In the genomic region with DNA sequence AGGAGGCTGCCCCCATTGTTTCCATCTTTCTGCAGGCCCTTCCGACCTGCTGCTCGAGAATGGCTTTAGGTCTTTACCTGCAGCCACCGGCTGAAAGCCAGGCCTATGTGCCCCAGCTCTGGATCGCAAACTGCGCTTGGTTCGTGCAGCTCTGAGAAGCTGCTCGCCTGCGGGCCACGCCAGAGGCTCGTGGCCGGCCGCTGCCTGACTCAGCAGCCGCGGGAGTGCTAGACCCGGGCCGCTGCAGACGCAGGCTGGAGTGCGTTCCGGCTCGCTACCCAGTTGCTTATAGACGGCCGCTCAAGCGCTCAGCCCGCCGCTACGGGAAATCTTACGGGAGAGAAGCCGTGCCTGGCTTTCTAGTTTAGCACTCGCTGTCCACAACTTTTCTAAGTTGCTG, we compare ENCODE assay signal across 8 mouse cellular contexts. TPM values are rescaled to one million over a fixed set of nuclear protein-coding genes. Genes with fewer than 3 reads are reported as not detected.
DNase-seq lines count a peak whose midpoint lies in the region; ATAC-seq and TF ChIP-seq lines count a peak whose summit lies in the region.

No protein-coding gene starts in this region.

- POLR2A ChIA-PET in Patski (lab: Charles Lee) = interaction anchor here (1.1 kb wide), 2 partner anchors 21 to 22 kb away, joined by 3 to 4 read pairs; partner anchors contain the start of genes Hist3h2a and Trim17

- no peak for TF ChIP-seq CTCF in Patski (IDR thresholded peaks at IDR 0.05)

- CTCF ChIA-PET in Patski (lab: Charles Lee) = interaction anchor here (0.9 to 3.0 kb wide), 4 partner anchors 10 to 49 kb away, joined by 3 to 8 read pairs (median 7); partner anchors contain the start of genes Hist3h2a and Trim17

- peak overlapping the region; percentile 90 for H3K4me3 ChIP-seq in heart, embryonic 12.5 days
- H3K4me3 ChIP-seq in forebrain, embryonic 14.5 days (ENCODE audit: low read depth, low read length) = peak overlapping the region; percentile 99
- peak overlapping the region; percentile 97 for H3K4me3 ChIP-seq in limb, embryonic 13.5 days
- H3K4me3 ChIP-seq in neural tube, embryonic 13.5 days = peak overlapping the region; percentile 99

- peaks cover 45% of the 10 kb centered on the region for H3K4me1 ChIP-seq in heart, embryonic 12.5 days (replicated peaks)
- peaks cover 18% of the 10 kb centered on the region for H3K4me1 ChIP-seq in forebrain, embryonic 14.5 days (ENCODE audit: control insufficient read depth, insufficient read depth, low read length)
- H3K4me1 ChIP-seq in limb, embryonic 13.5 days = peaks cover 42% of the 10 kb centered on the region
- H3K4me1 ChIP-seq in neural tube, embryonic 13.5 days (replicated peaks) = peaks cover 67% of the 10 kb centered on the region

- under 1% methylated on average over 29 of the region's 29 CpGs for WGBS in heart, embryonic 12.5 days
- under 1% methylated on average over 29 of the region's 29 CpGs for WGBS in forebrain, embryonic 14.5 days
- under 1% methylated on average over 29 of the region's 29 CpGs for WGBS in limb, embryonic 13.5 days
- under 1% methylated on average over 29 of the region's 29 CpGs for WGBS in neural tube, embryonic 13.5 days

- DNase-seq in heart, postnatal 25 days (ENCODE audit: low spot score) = no peak
- no peak for DNase-seq in Patski (ENCODE audit: low read depth, low spot score)
- DNase-seq in forebrain, embryonic 14.5 days (ENCODE audit: low spot score) = no peak
- no peak for DNase-seq in urinary bladder, adult 18-20 months (ENCODE audit: low spot score in 2 of 2)
- DNase-seq in gastrocnemius, adult 18-20 months (ENCODE audit: low spot score) = no peak

- H3K27me3 ChIP-seq in heart, embryonic 12.5 days (replicated peaks) = no peaks in the 10 kb centered on the region
- no peaks in the 10 kb centered on the region for H3K27me3 ChIP-seq in Patski
- no peaks in the 10 kb centered on the region for H3K27me3 ChIP-seq in forebrain, embryonic 14.5 days (replicated peaks; ENCODE audit: control insufficient read depth, insufficient read depth, low read length)
- no peaks in the 10 kb centered on the region for H3K27me3 ChIP-seq in limb, embryonic 13.5 days
- H3K27me3 ChIP-seq in neural tube, embryonic 13.5 days = no peaks in the 10 kb centered on the region

- peaks cover 16% of the 10 kb centered on the region for H3K36me3 ChIP-seq in heart, embryonic 12.5 days
- peaks cover 9% of the 10 kb centered on the region for H3K36me3 ChIP-seq in forebrain, embryonic 14.5 days (ENCODE audit: control insufficient read depth, insufficient read depth, low read length)
- peaks cover 24% of the 10 kb centered on the region for H3K36me3 ChIP-seq in limb, embryonic 13.5 days
- H3K36me3 ChIP-seq in neural tube, embryonic 13.5 days = peaks cover 16% of the 10 kb centered on the region

- in situ Hi-C loops in Patski (cut with MboI; ENCODE audit: low pct_unique_long_range_greater_than_20kb) = no loop called here

- H3K9me3 ChIP-seq in heart, embryonic 12.5 days (replicated peaks) = no peaks in the 10 kb centered on the region
- no peaks in the 10 kb centered on the region for H3K9me3 ChIP-seq in forebrain, embryonic 14.5 days (replicated peaks; ENCODE audit: control insufficient read depth, low read length)
- no peaks in the 10 kb centered on the region for H3K9me3 ChIP-seq in limb, embryonic 13.5 days
- no peaks in the 10 kb centered on the region for H3K9me3 ChIP-seq in neural tube, embryonic 13.5 days

- peak overlapping the region; percentile 89 for H3K9ac ChIP-seq in heart, embryonic 12.5 days
- H3K9ac ChIP-seq in forebrain, embryonic 14.5 days (ENCODE audit: low read length) = peak overlapping the region; percentile 91
- peak overlapping the region; percentile 95 for H3K9ac ChIP-seq in limb, embryonic 13.5 days
- H3K9ac ChIP-seq in neural tube, embryonic 13.5 days = peak overlapping the region; percentile 96

- H3K4me2 ChIP-seq in heart, embryonic 12.5 days = peak overlapping the region; percentile 94
- H3K4me2 ChIP-seq in forebrain, embryonic 14.5 days (ENCODE audit: low read length) = peak overlapping the region; percentile 100
- peak overlapping the region; percentile 100 for H3K4me2 ChIP-seq in limb, embryonic 13.5 days (replicated peaks)
- H3K4me2 ChIP-seq in neural tube, embryonic 13.5 days = peak overlapping the region; percentile 100

- peak overlapping the region; percentile 84 for H3K27ac ChIP-seq in heart, embryonic 12.5 days (ENCODE audit: poor library complexity, severe bottlenecking)
- H3K27ac ChIP-seq in forebrain, embryonic 14.5 days (ENCODE audit: low read depth, low read length) = peak overlapping the region; percentile 48; the same call in 1 of the 2 replicates
- H3K27ac ChIP-seq in limb, embryonic 13.5 days = peak overlapping the region; percentile 81; the same call in 1 of the 2 replicates
- peak overlapping the region; percentile 64 for H3K27ac ChIP-seq in neural tube, embryonic 13.5 days (replicated peaks)

- peak; percentile 20; the same call in 1 of the 2 replicates for ATAC-seq in heart, embryonic 12.5 days (ENCODE audit: insufficient number of reproducible peaks, low FRiP score)
- peak; percentile 40 for ATAC-seq in Patski
- ATAC-seq in forebrain, embryonic 14.5 days = no peak
- no peak for ATAC-seq in limb, embryonic 13.5 days (ENCODE audit: low FRiP score, low read depth)
- ATAC-seq in neural tube, embryonic 13.5 days (ENCODE audit: low read depth) = 0 out of 2 replicates have a peak, but pooled peaks have one; percentile 7

- intact Hi-C loops in heart, postnatal 25 days (cut with DNase I) = no loop called here

RNA-seq across cellular contexts. Expression of gene Trim11, which starts 0.7 kb away (rescaled TPM):
- polyA plus RNA-seq in heart, embryonic 12.5 days (2016; fragmentation: Nextera tagmentation; extraction: Ambion mirVana) = 27.6 and 30.8 TPM in 2 replicates
- 10 to 100 TPM; 14.8 to 15.5 TPM for total RNA-seq in heart, postnatal 25 days (2021)
- 29.2 TPM for polyA plus RNA-seq in Patski (2021)
- 20.7 and 24.0 TPM in 2 replicates for polyA plus RNA-seq in forebrain, embryonic 14.5 days (2014; fragmentation: Nextera tagmentation; extraction: Ambion mirVana)
- 23.8 and 24.0 TPM in 2 replicates for polyA plus RNA-seq in limb, embryonic 13.5 days (2015; fragmentation: Nextera tagmentation; extraction: Ambion mirVana)
- 19.7 and 20.2 TPM in 2 replicates for polyA plus RNA-seq in neural tube, embryonic 13.5 days (2015; fragmentation: Nextera tagmentation; extraction: Ambion mirVana)
- 1 to 10 TPM; 5.9 to 6.5 TPM for total RNA-seq in gastrocnemius, adult 18-20 months (2021)

RNA-seq across cellular contexts. Expression of gene Hist3h2a, which starts 22.7 kb away (rescaled TPM):
- 26.5 and 28.4 TPM in 2 replicates for polyA plus RNA-seq in heart, embryonic 12.5 days (2016; fragmentation: Nextera tagmentation; extraction: Ambion mirVana)
- 10 to 100 TPM; 17.1 to 21.3 TPM for total RNA-seq in heart, postnatal 25 days (2021)
- polyA plus RNA-seq in Patski (2021) = 20.9 TPM
- 149 and 151 TPM in 2 replicates for polyA plus RNA-seq in forebrain, embryonic 14.5 days (2014; fragmentation: Nextera tagmentation; extraction: Ambion mirVana)
- polyA plus RNA-seq in limb, embryonic 13.5 days (2015; fragmentation: Nextera tagmentation; extraction: Ambion mirVana) = 29.6 and 29.9 TPM in 2 replicates
- 124 and 126 TPM in 2 replicates for polyA plus RNA-seq in neural tube, embryonic 13.5 days (2015; fragmentation: Nextera tagmentation; extraction: Ambion mirVana)
- 10 to 100 TPM in 1 of 2 experiments, 1 to 10 TPM in 1; 9.1 to 11.1 TPM for total RNA-seq in gastrocnemius, adult 18-20 months (2021)

RNA-seq across cellular contexts. Expression of gene Trim17, which starts 22.7 kb away (rescaled TPM):
- polyA plus RNA-seq in heart, embryonic 12.5 days (2016; fragmentation: Nextera tagmentation; extraction: Ambion mirVana) = 1.1 and 1.5 TPM in 2 replicates
- total RNA-seq in heart, postnatal 25 days (2021) = under 1 TPM; 0.10 to 0.17 TPM
- 0.26 TPM for polyA plus RNA-seq in Patski (2021)
- polyA plus RNA-seq in forebrain, embryonic 14.5 days (2014; fragmentation: Nextera tagmentation; extraction: Ambion mirVana) = 1.3 and 1.9 TPM in 2 replicates
- 0.87 and 1.7 TPM in 2 replicates for polyA plus RNA-seq in limb, embryonic 13.5 days (2015; fragmentation: Nextera tagmentation; extraction: Ambion mirVana)
- polyA plus RNA-seq in neural tube, embryonic 13.5 days (2015; fragmentation: Nextera tagmentation; extraction: Ambion mirVana) = 0.90 and 1.3 TPM in 2 replicates
- total RNA-seq in gastrocnemius, adult 18-20 months (2021) = under 1 TPM; 0.31 to 0.41 TPM

RNA-seq across cellular contexts. Expression of gene Hist3h2ba, which starts 28.4 kb away (rescaled TPM):
- 8.5 and 11.6 TPM in 2 replicates for polyA plus RNA-seq in heart, embryonic 12.5 days (2016; fragmentation: Nextera tagmentation; extraction: Ambion mirVana)
- 1 to 10 TPM; 1.8 to 2.3 TPM for total RNA-seq in heart, postnatal 25 days (2021)
- polyA plus RNA-seq in Patski (2021) = 7.1 TPM
- 279 and 359 TPM in 2 replicates for polyA plus RNA-seq in forebrain, embryonic 14.5 days (2014; fragmentation: Nextera tagmentation; extraction: Ambion mirVana)
- 35.8 and 40.7 TPM in 2 replicates for polyA plus RNA-seq in limb, embryonic 13.5 days (2015; fragmentation: Nextera tagmentation; extraction: Ambion mirVana)
- polyA plus RNA-seq in neural tube, embryonic 13.5 days (2015; fragmentation: Nextera tagmentation; extraction: Ambion mirVana) = 278 and 296 TPM in 2 replicates
- under 1 TPM; 0.62 to 0.97 TPM for total RNA-seq in gastrocnemius, adult 18-20 months (2021)

RNA-seq across cellular contexts. Expression of gene Rnf187, which starts 38.4 kb away (rescaled TPM):
- 208 and 213 TPM in 2 replicates for polyA plus RNA-seq in heart, embryonic 12.5 days (2016; fragmentation: Nextera tagmentation; extraction: Ambion mirVana)
- total RNA-seq in heart, postnatal 25 days (2021) = 100 to 1,000 TPM; 163 to 167 TPM
- polyA plus RNA-seq in Patski (2021) = 252 TPM
- polyA plus RNA-seq in forebrain, embryonic 14.5 days (2014; fragmentation: Nextera tagmentation; extraction: Ambion mirVana) = 457 and 463 TPM in 2 replicates
- polyA plus RNA-seq in limb, embryonic 13.5 days (2015; fragmentation: Nextera tagmentation; extraction: Ambion mirVana) = 245 and 261 TPM in 2 replicates
- 576 and 601 TPM in 2 replicates for polyA plus RNA-seq in neural tube, embryonic 13.5 days (2015; fragmentation: Nextera tagmentation; extraction: Ambion mirVana)
- total RNA-seq in gastrocnemius, adult 18-20 months (2021) = 10 to 100 TPM; 88.8 to 90.3 TPM

Comparison
In these comparisons a context has a peak if more than half of its experiments do, and no peak if none do; other contexts are left out.
1. ATAC-seq: peak in heart, embryonic 12.5 days (single experiment), Patski (single experiment) and neural tube, embryonic 13.5 days (single experiment); none in forebrain, embryonic 14.5 days (single experiment) and limb, embryonic 13.5 days (single experiment).
2. Peak in every context shown above with its lines, with median percentiles within 50 percentile points of each other: H3K27ac ChIP-seq, H3K4me2 ChIP-seq, H3K4me3 ChIP-seq and H3K9ac ChIP-seq.